Mouse (Mus musculus) lung, embryonic 16.5 days (tissue): Measurements from ENCODE around the gene Tlr5. TPM values are rescaled to one million over a fixed set of nuclear protein-coding genes. Genes with fewer than 3 reads are reported as not detected.

Experiments
- ATAC-seq: fragments of 200-750 bp; cut with Nextera tagmentation; 2 replicates; pipeline ENCODE4 v1.8.0; 2017; ENCODE audit warnings: low read depth, mild to moderate bottlenecking, moderate library complexity
- H3K27ac ChIP-seq: fragments of 300-500 bp; sonication (generic); 2 replicates; pipeline ENCODE4 v1.5.1; 2014; ENCODE audit warnings: mild to moderate bottlenecking, control low read depth, low read length
- H3K27me3 ChIP-seq: fragments of 300-500 bp; sonication (generic); 2 replicates; pipeline ENCODE4 v1.6.1; 2014; ENCODE audit warnings: low read depth, low read length, mixed read lengths; ENCODE audit not compliant: control insufficient read depth, insufficient read depth
- H3K36me3 ChIP-seq: fragments of 300-500 bp; sonication (generic); 2 replicates; pipeline ENCODE4 v1.6.1; 2014; ENCODE audit warnings: low read length; ENCODE audit not compliant: control insufficient read depth, insufficient read depth
- H3K4me1 ChIP-seq: fragments of 300-500 bp; sonication (generic); replicated peaks from 2 replicates; pipeline ENCODE4 v1.6.1; 2014; ENCODE audit warnings: low read length, mixed read lengths; ENCODE audit not compliant: control insufficient read depth, insufficient read depth
- H3K4me2 ChIP-seq: fragments of 300-500 bp; sonication (generic); 2 replicates; pipeline ENCODE4 v1.6.1; 2014; ENCODE audit warnings: low read depth, low read length, control low read depth
- H3K4me3 ChIP-seq: fragments of 300-500 bp; sonication (generic); 2 replicates; pipeline ENCODE4 v1.5.1; 2014; ENCODE audit warnings: mild to moderate bottlenecking, low read length, control low read depth
- H3K9ac ChIP-seq: fragments of 300-500 bp; sonication (generic); 2 replicates; pipeline ENCODE4 v1.6.1; 2014; ENCODE audit warnings: low read length, control low read depth
- H3K9me3 ChIP-seq: fragments of 300-500 bp; sonication (generic); 2 replicates; pipeline ENCODE4 v1.6.1; 2016; ENCODE audit warnings: low read length; ENCODE audit not compliant: control insufficient read depth
- WGBS: fragments of 180-500 bp; shearing (Covaris S2); extraction: QIAGEN DNeasy Blood & Tissue Kit; methylation state at CpG from one replicate; pipeline ENCODE4 v1.1.7; 2014; 5-methylcytosine and 5-hydroxymethylcytosine counted together
- polyA plus RNA-seq: library from polyadenylated mRNA; unstranded; fragments of >200 nt; fragmentation: Nextera tagmentation; extraction: Ambion mirVana; gene quantifications from 2 replicates; pipeline ENCODE4 v1.2.1, GENCODE M21; 2015

Tlr5 gene
- polyA plus RNA-seq, 1 experiment from 2014 or later, result 1.3 TPM

- Histone ChIP-seq H3K4me2 (no peak overlapping the region), H3K4me1 (peaks cover 7% of the 10 kb centered on the region), H3K27ac (no peak overlapping the region), H3K9ac (no peak overlapping the region), H3K4me3 (no peak overlapping the region), H3K9me3 (no peaks in the 10 kb centered on the region), H3K36me3 (no peaks in the 10 kb centered on the region), H3K27me3 (peaks cover 5% of the 10 kb centered on the region; the same call in 1 of the 2 replicates)
- no peak for ATAC-seq
- WGBS, result 60% methylated on average over 6 of the region's 6 CpGs
Observed at GRCm38 (mm10) chr1:182980702-182981101, 26.1 kb downstream of the Tlr5 start.

GRCm38 (mm10) chr1:182982995-182983394 lies 28.4 kb downstream of the Tlr5 start:
- peak; percentile 91 for ATAC-seq
- peaks cover 5% of the 10 kb centered on the region; the same call in 1 of the 2 replicates for H3K27me3 ChIP-seq
- 0% methylated on average over 13 of the region's 15 CpGs for WGBS
- H3K27ac ChIP-seq, result no peak overlapping the region
- H3K4me3 ChIP-seq, result peak overlapping the region; percentile 40
- no peaks in the 10 kb centered on the region for H3K9me3 ChIP-seq
- H3K36me3 ChIP-seq, result no peaks in the 10 kb centered on the region
- peaks cover 11% of the 10 kb centered on the region for H3K4me1 ChIP-seq
- H3K9ac ChIP-seq, result peak overlapping the region; percentile 64
- H3K4me2 ChIP-seq, result peak overlapping the region; percentile 73

- Histone ChIP-seq H3K9me3 (no peaks in the 10 kb centered on the region), H3K27ac (no peak overlapping the region), H3K27me3 (peaks cover 5% of the 10 kb centered on the region; the same call in 1 of the 2 replicates), H3K4me2 (peak overlapping the region; percentile 73), H3K36me3 (no peaks in the 10 kb centered on the region), H3K4me1 (peaks cover 16% of the 10 kb centered on the region), H3K4me3 (peak overlapping the region; percentile 40), H3K9ac (peak overlapping the region; percentile 64)
- peak; percentile 21; the same call in 1 of the 2 replicates for ATAC-seq
- 33% methylated on average over 14 of the region's 14 CpGs for WGBS
Observed at GRCm38 (mm10) chr1:182983496-182984127, 29.0 kb downstream of the Tlr5 start.

GRCm38 (mm10) chr1:182986243-182986642 lies 31.7 kb downstream of the Tlr5 start:
- Histone ChIP-seq H3K4me3 (no peak overlapping the region), H3K27me3 (peaks cover 4% of the 10 kb centered on the region; the same call in 1 of the 2 replicates), H3K9ac (no peak overlapping the region), H3K4me2 (no peak overlapping the region), H3K4me1 (peaks cover 18% of the 10 kb centered on the region), H3K9me3 (no peaks in the 10 kb centered on the region), H3K36me3 (no peaks in the 10 kb centered on the region), H3K27ac (peak overlapping the region; percentile 15; the same call in 1 of the 2 replicates)
- 19% methylated on average over 13 of the region's 13 CpGs for WGBS
- ATAC-seq, result no peak

- Histone ChIP-seq H3K9me3 (no peaks in the 10 kb centered on the region), H3K4me3 (no peak overlapping the region), H3K27ac (peak overlapping the region; percentile 15; the same call in 1 of the 2 replicates), H3K36me3 (no peaks in the 10 kb centered on the region), H3K4me1 (peaks cover 19% of the 10 kb centered on the region), H3K9ac (no peak overlapping the region), H3K27me3 (peaks cover 4% of the 10 kb centered on the region; the same call in 1 of the 2 replicates), H3K4me2 (no peak overlapping the region)
- ATAC-seq, result no peak
- WGBS, result 66% methylated on average over 11 of the region's 11 CpGs
Observed at GRCm38 (mm10) chr1:182986750-182987149, 32.2 kb downstream of the Tlr5 start.

- Histone ChIP-seq H3K9me3 (no peaks in the 10 kb centered on the region), H3K4me2 (no peak overlapping the region), H3K4me3 (no peak overlapping the region), H3K9ac (no peak overlapping the region), H3K4me1 (peaks cover 19% of the 10 kb centered on the region), H3K36me3 (no peaks in the 10 kb centered on the region), H3K27ac (peak overlapping the region; percentile 32; the same call in 1 of the 2 replicates), H3K27me3 (no peaks in the 10 kb centered on the region; the same call in 1 of the 2 replicates)
- WGBS, result 57% methylated on average over 13 of the region's 13 CpGs
- ATAC-seq, result peak; percentile 34
Observed at GRCm38 (mm10) chr1:182987801-182988200, 33.2 kb downstream of the Tlr5 start.

- Histone ChIP-seq H3K4me3 (no peak overlapping the region), H3K36me3 (no peaks in the 10 kb centered on the region), H3K4me2 (no peak overlapping the region), H3K9me3 (no peaks in the 10 kb centered on the region), H3K27ac (no peak overlapping the region; the same call in 1 of the 2 replicates), H3K9ac (no peak overlapping the region), H3K27me3 (no peaks in the 10 kb centered on the region; the same call in 1 of the 2 replicates), H3K4me1 (peaks cover 14% of the 10 kb centered on the region)
- ATAC-seq, result peak; percentile 80
- WGBS, result 45% methylated on average over 3 of the region's 3 CpGs
Observed at GRCm38 (mm10) chr1:182988646-182989045, 34.1 kb downstream of the Tlr5 start.

GRCm38 (mm10) chr1:182990092-182990762 lies 35.6 kb downstream of the Tlr5 start:
- Histone ChIP-seq H3K27me3 (no peaks in the 10 kb centered on the region), H3K36me3 (no peaks in the 10 kb centered on the region), H3K4me1 (peaks cover 13% of the 10 kb centered on the region; the same call in 1 of the 2 replicates), H3K4me3 (no peak overlapping the region), H3K9me3 (no peaks in the 10 kb centered on the region), H3K9ac (no peak overlapping the region), H3K27ac (no peak overlapping the region), H3K4me2 (no peak overlapping the region)
- WGBS, result 73% methylated on average over 14 of the region's 14 CpGs
- ATAC-seq, result no peak

- H3K4me3 ChIP-seq, result no peak overlapping the region
- no peaks in the 10 kb centered on the region for H3K27me3 ChIP-seq
- H3K36me3 ChIP-seq, result no peaks in the 10 kb centered on the region
- H3K9me3 ChIP-seq, result no peaks in the 10 kb centered on the region
- 9% methylated on average over 7 of the region's 7 CpGs for WGBS
- peaks cover 12% of the 10 kb centered on the region; the same call in 1 of the 2 replicates for H3K4me1 ChIP-seq
- no peak; the same call in 1 of the 2 replicates for ATAC-seq
- no peak overlapping the region for H3K4me2 ChIP-seq
- H3K27ac ChIP-seq, result no peak overlapping the region
- no peak overlapping the region for H3K9ac ChIP-seq
Observed at GRCm38 (mm10) chr1:182991002-182991778, 36.6 kb downstream of the Tlr5 start.
